In genomic region chr15:102034121-102035053, GRCm38 (mm10) we compare ENCODE assay signal across 23 mouse cellular contexts. TPM values are rescaled to one million over a fixed set of nuclear protein-coding genes. Genes with fewer than 3 reads are reported as not detected.
DNase-seq lines count a peak whose midpoint lies in the region; ATAC-seq and TF ChIP-seq lines count a peak whose summit lies in the region.
"Had no signal": no experiment of that assay in that cellular context is flagged by ENCODE, and none has a peak within 500 bp of the region (broad histone marks: within the 10 kb centered on the region; RNA-seq: fewer than 3 reads in every experiment).

No protein-coding gene starts in this region.

- no peaks in the 10 kb centered on the region for H3K79me2 ChIP-seq in heart, adult 2 months (replicated peaks; ENCODE audit: control insufficient read depth, insufficient read depth, low read length)

- no peaks in the 10 kb centered on the region for H3K36me3 ChIP-seq in heart, postnatal 0 days (replicated peaks; ENCODE audit: control insufficient read depth, insufficient read depth, low read length)
- no peaks in the 10 kb centered on the region for H3K36me3 ChIP-seq in heart, adult 2 months (ENCODE audit: control insufficient read depth, insufficient read depth, low read length)
- H3K36me3 ChIP-seq: hindbrain, embryonic 15.5 days; neural tube, embryonic 12.5 days had no signal

- no peaks in the 10 kb centered on the region for H3K27me3 ChIP-seq in heart, postnatal 0 days (ENCODE audit: control insufficient read depth, insufficient read depth, low read length)
- no peaks in the 10 kb centered on the region for H3K27me3 ChIP-seq in heart, adult 2 months (ENCODE audit: control insufficient read depth, insufficient read depth, low read length)
- H3K27me3 ChIP-seq: lung, embryonic 15.5 days; neural tube, embryonic 12.5 days had no signal

- TF ChIP-seq CTCF in heart, postnatal 0 days (IDR thresholded peaks at IDR 0.05; ENCODE audit: low read depth), result no peak
- TF ChIP-seq CTCF in heart, adult 2 months (IDR thresholded peaks at IDR 0.05), result no peak

- TF ChIP-seq POLR2A in heart, adult 2 months (IDR thresholded peaks at IDR 0.05; ENCODE audit: insufficient read depth, low read depth, low read length), result no peak

- no peak overlapping the region for H3K27ac ChIP-seq in heart, postnatal 0 days (ENCODE audit: low read depth)
- H3K27ac ChIP-seq in heart, adult 2 months, result no peak overlapping the region
- H3K27ac ChIP-seq: hindbrain, embryonic 15.5 days; kidney, postnatal 0 days; limb, embryonic 13.5 days; liver, embryonic 14.5 days; lung, embryonic 15.5 days; neural tube, embryonic 12.5 days had no signal

- H3K9ac ChIP-seq in heart, postnatal 0 days (replicated peaks; ENCODE audit: low read depth, low read length), result no peak overlapping the region
- H3K9ac ChIP-seq in heart, adult 2 months (ENCODE audit: low read depth, low read length), result no peak overlapping the region
- H3K9ac ChIP-seq: hindbrain, embryonic 15.5 days; limb, embryonic 13.5 days; liver, embryonic 14.5 days; lung, embryonic 15.5 days; neural tube, embryonic 12.5 days had no signal

- H3K9me3 ChIP-seq in heart, postnatal 0 days (replicated peaks; ENCODE audit: control insufficient read depth, low read length), result no peaks in the 10 kb centered on the region
- H3K9me3 ChIP-seq: hindbrain, embryonic 15.5 days; limb, embryonic 13.5 days; lung, embryonic 15.5 days; neural tube, embryonic 12.5 days had no signal

- WGBS in heart, postnatal 0 days, result 57% methylated on average over 16 of the region's 16 CpGs
- 53% methylated on average over 16 of the region's 16 CpGs for WGBS in heart, adult 2 months

- ATAC-seq in heart, postnatal 0 days (ENCODE audit: insufficient read depth, low read depth), result peak; percentile 81

- H3K4me3 ChIP-seq in heart, postnatal 0 days (ENCODE audit: low read depth, low read length), result no peak overlapping the region
- no peak overlapping the region for H3K4me3 ChIP-seq in heart, adult 2 months
- H3K4me3 ChIP-seq: hindbrain, embryonic 15.5 days; limb, embryonic 13.5 days; lung, embryonic 15.5 days; neural tube, embryonic 12.5 days had no signal

- intact Hi-C loops in heart, adult 2 months (cut with DNase I), result no loop called here

- TF ChIP-seq EP300 in heart, postnatal 0 days (IDR thresholded peaks at IDR 0.05; ENCODE audit: low read depth), result no peak
- no peak for TF ChIP-seq EP300 in heart, adult 2 months (IDR thresholded peaks at IDR 0.05; ENCODE audit: insufficient read depth, low read depth, low read length)

- H3K4me1 ChIP-seq in heart, postnatal 0 days (ENCODE audit: control insufficient read depth, insufficient read depth), result no peaks in the 10 kb centered on the region
- no peaks in the 10 kb centered on the region for H3K4me1 ChIP-seq in heart, adult 2 months (ENCODE audit: control insufficient read depth, insufficient read depth, low read length)
- H3K4me1 ChIP-seq: hindbrain, embryonic 15.5 days; lung, embryonic 15.5 days; neural tube, embryonic 12.5 days had no signal

- no peak overlapping the region for H3K4me2 ChIP-seq in heart, postnatal 0 days (ENCODE audit: low read depth, low read length)
- H3K4me2 ChIP-seq: hindbrain, embryonic 15.5 days; limb, embryonic 13.5 days; lung, embryonic 15.5 days; neural tube, embryonic 12.5 days had no signal

- peak; percentile 82 for DNase-seq in heart, adult 11 months
- no peak for DNase-seq in heart, adult 18-20 months
- DNase-seq in heart, postnatal 0 days (ENCODE audit: low spot score), result peak; percentile 14
- no peak for DNase-seq in heart, adult 2 months
- DNase-seq in heart, postnatal 4 days, result peak; percentile 30
- peak; percentile 64 for DNase-seq in yolk sac, embryonic 10.5 days (ENCODE audit: low spot score)
- DNase-seq in layer of hippocampus, postnatal 25 days (ENCODE audit: extremely low spot score in 1 of 2, low spot score in 1 of 2), result no peak
- DNase-seq in right cerebral cortex, adult 2 months (ENCODE audit: low spot score in 2 of 2), result no peak
- DNase-seq: adrenal gland, postnatal 36 days; cerebellum, adult 11-12 months; cerebellum, postnatal 14 days; gastrocnemius, postnatal 10 days; kidney, adult 18-20 months; lung, postnatal 4 days; thymus, postnatal 25 days had no signal

RNA-seq across cellular contexts. Expression of gene Krt18, which starts 6.4 kb away (rescaled TPM):
- 1 to 10 TPM; 2.8 to 3.7 TPM for total RNA-seq in heart, adult 18-20 months (2021)
- total RNA-seq in heart, postnatal 0 days (2014; rRNA removed; ENCODE audit: low replicate concordance), result 12.9 and 75.9 TPM in 2 replicates
- 15.0 and 15.3 TPM in 2 replicates for polyA plus RNA-seq in heart, postnatal 0 days (2015; fragmentation: Nextera tagmentation; extraction: Ambion mirVana)
- 1 to 10 TPM; 2.6 to 2.7 TPM for total RNA-seq in heart, adult 2 months (2021)
- 2.7 and 6.7 TPM in 2 replicates for polyA plus RNA-seq in heart, adult 2 months (2012; rRNA removed)
- 10 to 100 TPM; 14.9 to 15.4 TPM for total RNA-seq in heart, postnatal 4 days (2021)
- total RNA-seq in layer of hippocampus, postnatal 25 days (2021), result under 1 TPM; 0.17 to 0.26 TPM

RNA-seq across cellular contexts. Expression of gene Krt8, which starts 30.1 kb away (rescaled TPM):
- total RNA-seq in heart, adult 18-20 months (2021), result 1 to 10 TPM; 1.5 to 3.0 TPM
- 19.0 and 110 TPM in 2 replicates for total RNA-seq in heart, postnatal 0 days (2014; rRNA removed; ENCODE audit: low replicate concordance)
- polyA plus RNA-seq in heart, postnatal 0 days (2015; fragmentation: Nextera tagmentation; extraction: Ambion mirVana), result 7.2 and 10.0 TPM in 2 replicates
- 1 to 10 TPM; 1.7 TPM for total RNA-seq in heart, adult 2 months (2021)
- polyA plus RNA-seq in heart, adult 2 months (2012; rRNA removed), result 2.3 and 9.8 TPM in 2 replicates
- 1 to 10 TPM; 6.2 to 6.4 TPM for total RNA-seq in heart, postnatal 4 days (2021)
- total RNA-seq in layer of hippocampus, postnatal 25 days (2021), result under 1 TPM in 1 of 2 experiments, not detected in 1; 0.19 TPM
- total RNA-seq: CH12.LX; left cerebral cortex, postnatal 10 days had no signal

RNA-seq across cellular contexts. Expression of gene Eif4b, which starts 39.2 kb away (rescaled TPM):
- total RNA-seq in heart, adult 18-20 months (2021), result 100 to 1,000 TPM; 151 to 167 TPM
- 109 and 110 TPM in 2 replicates for total RNA-seq in heart, postnatal 0 days (2014; rRNA removed; ENCODE audit: low replicate concordance)
- polyA plus RNA-seq in heart, postnatal 0 days (2015; fragmentation: Nextera tagmentation; extraction: Ambion mirVana), result 40.6 and 46.0 TPM in 2 replicates
- total RNA-seq in heart, adult 2 months (2021), result 100 to 1,000 TPM; 138 to 177 TPM
- 50.7 and 87.9 TPM in 2 replicates for polyA plus RNA-seq in heart, adult 2 months (2012; rRNA removed)
- total RNA-seq in heart, postnatal 4 days (2021), result 100 to 1,000 TPM; 142 to 145 TPM
- 100 to 1,000 TPM; 182 to 188 TPM for total RNA-seq in layer of hippocampus, postnatal 25 days (2021)

Comparison
In these comparisons a context has a peak if more than half of its experiments do, and no peak if none do; other contexts are left out.
1. DNase-seq: peak in heart, adult 11 months (single experiment), heart, postnatal 0 days (single experiment), heart, postnatal 4 days (single experiment) and yolk sac, embryonic 10.5 days (single experiment); none in heart, adult 18-20 months (0 of 2), heart, adult 2 months (0 of 2), layer of hippocampus, postnatal 25 days (0 of 2) and right cerebral cortex, adult 2 months (0 of 2).